Mouse (Mus musculus): Measurements from ENCODE around the gene En1. TPM values are rescaled to one million over a fixed set of nuclear protein-coding genes. Genes with fewer than 3 reads are reported as not detected.

Gene En1
- total and polyA plus RNA-seq, 2 experiments from 2014 or later = not detected

GRCm38 (mm10) chr1:120585481-120585880 is 16.7 kb upstream of the En1 start:
- DNase-seq (ENCODE audit: low spot score) (no peak), ATAC-seq (ENCODE audit: insufficient read depth, low read depth) (no peak)
- Histone ChIP-seq H3K4me3 (ENCODE audit: low read depth, low read length) (no peak overlapping the region), H3K27ac (ENCODE audit: low read depth) (no peak overlapping the region), H3K9me3 (replicated peaks; ENCODE audit: control insufficient read depth, low read length) (no peaks in the 10 kb centered on the region), H3K4me2 (ENCODE audit: low read depth, low read length) (no peak overlapping the region), H3K4me1 (ENCODE audit: control insufficient read depth, insufficient read depth) (no peaks in the 10 kb centered on the region), H3K36me3 (replicated peaks; ENCODE audit: control insufficient read depth, insufficient read depth, low read length) (no peaks in the 10 kb centered on the region), H3K27me3 (ENCODE audit: control insufficient read depth, insufficient read depth, low read length) (peaks cover 9% of the 10 kb centered on the region; the same call in 1 of the 2 replicates), H3K9ac (replicated peaks; ENCODE audit: low read depth, low read length) (no peak overlapping the region)
- TF ChIP-seq EP300 (IDR thresholded peaks at IDR 0.05; ENCODE audit: low read depth) (no peak), CTCF (IDR thresholded peaks at IDR 0.05; ENCODE audit: low read depth) (no peak)
- WGBS = 21% methylated on average over 2 of the region's 2 CpGs

- Histone ChIP-seq H3K9me3 (replicated peaks; ENCODE audit: control insufficient read depth, low read length) (no peaks in the 10 kb centered on the region), H3K27me3 (ENCODE audit: control insufficient read depth, insufficient read depth, low read length) (peaks cover 19% of the 10 kb centered on the region), H3K4me2 (ENCODE audit: low read depth, low read length) (no peak overlapping the region), H3K27ac (ENCODE audit: low read depth) (no peak overlapping the region), H3K4me1 (ENCODE audit: control insufficient read depth, insufficient read depth) (no peaks in the 10 kb centered on the region), H3K9ac (replicated peaks; ENCODE audit: low read depth, low read length) (no peak overlapping the region), H3K36me3 (replicated peaks; ENCODE audit: control insufficient read depth, insufficient read depth, low read length) (no peaks in the 10 kb centered on the region), H3K4me3 (ENCODE audit: low read depth, low read length) (no peak overlapping the region)
- DNase-seq (ENCODE audit: low spot score) (peak; percentile 66), ATAC-seq (ENCODE audit: insufficient read depth, low read depth) (no peak)
- 11% methylated on average over 7 of the region's 7 CpGs for WGBS
- TF ChIP-seq EP300 (IDR thresholded peaks at IDR 0.05; ENCODE audit: low read depth) (no peak), CTCF (IDR thresholded peaks at IDR 0.05; ENCODE audit: low read depth) (peak; percentile 93)
These were observed 15.6 kb upstream of the En1 start for GRCm38 (mm10) chr1:120586500-120587110.

- TF ChIP-seq EP300 (IDR thresholded peaks at IDR 0.05; ENCODE audit: low read depth) (no peak), CTCF (IDR thresholded peaks at IDR 0.05; ENCODE audit: low read depth) (no peak)
These were observed 14.8 kb upstream of the En1 start for GRCm38 (mm10) chr1:120587431-120587830.

GRCm38 (mm10) chr1:120587960-120588359 is 14.3 kb upstream of the En1 start:
- no peak overlapping the region for H3K4me3 ChIP-seq (ENCODE audit: low read depth, low read length)
- no peak overlapping the region for H3K4me2 ChIP-seq (ENCODE audit: low read depth, low read length)
- H3K27me3 ChIP-seq (ENCODE audit: control insufficient read depth, insufficient read depth, low read length) = peaks cover 32% of the 10 kb centered on the region
- H3K27ac ChIP-seq (ENCODE audit: low read depth) = no peak overlapping the region
- no peak for DNase-seq (ENCODE audit: low spot score)
- no peaks in the 10 kb centered on the region for H3K4me1 ChIP-seq (ENCODE audit: control insufficient read depth, insufficient read depth)
- H3K36me3 ChIP-seq (replicated peaks; ENCODE audit: control insufficient read depth, insufficient read depth, low read length) = no peaks in the 10 kb centered on the region
- 77% methylated on average over 4 of the region's 4 CpGs for WGBS
- no peak for TF ChIP-seq EP300 (IDR thresholded peaks at IDR 0.05; ENCODE audit: low read depth)
- TF ChIP-seq CTCF (IDR thresholded peaks at IDR 0.05; ENCODE audit: low read depth) = no peak
- H3K9ac ChIP-seq (replicated peaks; ENCODE audit: low read depth, low read length) = no peak overlapping the region
- ATAC-seq (ENCODE audit: insufficient read depth, low read depth) = no peak
- no peaks in the 10 kb centered on the region for H3K9me3 ChIP-seq (replicated peaks; ENCODE audit: control insufficient read depth, low read length)

More at GRCm38 (mm10) chr1:120587431-120587830, 14.8 kb upstream of the En1 start:
- Histone ChIP-seq H3K9ac (replicated peaks; ENCODE audit: low read depth, low read length) (no peak overlapping the region), H3K27ac (ENCODE audit: low read depth) (no peak overlapping the region), H3K4me1 (ENCODE audit: control insufficient read depth, insufficient read depth) (no peaks in the 10 kb centered on the region), H3K9me3 (replicated peaks; ENCODE audit: control insufficient read depth, low read length) (no peaks in the 10 kb centered on the region), H3K36me3 (replicated peaks; ENCODE audit: control insufficient read depth, insufficient read depth, low read length) (no peaks in the 10 kb centered on the region), H3K27me3 (ENCODE audit: control insufficient read depth, insufficient read depth, low read length) (peaks cover 27% of the 10 kb centered on the region), H3K4me2 (ENCODE audit: low read depth, low read length) (no peak overlapping the region), H3K4me3 (ENCODE audit: low read depth, low read length) (no peak overlapping the region)
- DNase-seq (ENCODE audit: low spot score) (no peak), ATAC-seq (ENCODE audit: insufficient read depth, low read depth) (no peak)
- 61% methylated on average over 10 of the region's 12 CpGs for WGBS

GRCm38 (mm10) chr1:120588362-120589027 is 13.7 kb upstream of the En1 start:
- no peaks in the 10 kb centered on the region for H3K36me3 ChIP-seq (replicated peaks; ENCODE audit: control insufficient read depth, insufficient read depth, low read length)
- ATAC-seq (ENCODE audit: insufficient read depth, low read depth) (no peak), DNase-seq (ENCODE audit: low spot score) (no peak)
- 67% methylated on average over 6 of the region's 6 CpGs for WGBS
- no peak overlapping the region for H3K4me2 ChIP-seq (ENCODE audit: low read depth, low read length)
- H3K4me1 ChIP-seq (ENCODE audit: control insufficient read depth, insufficient read depth) = no peaks in the 10 kb centered on the region
- H3K9ac ChIP-seq (replicated peaks; ENCODE audit: low read depth, low read length) = no peak overlapping the region
- peaks cover 37% of the 10 kb centered on the region for H3K27me3 ChIP-seq (ENCODE audit: control insufficient read depth, insufficient read depth, low read length)
- H3K9me3 ChIP-seq (replicated peaks; ENCODE audit: control insufficient read depth, low read length) = no peaks in the 10 kb centered on the region
- no peak for TF ChIP-seq EP300 (IDR thresholded peaks at IDR 0.05; ENCODE audit: low read depth)
- no peak overlapping the region for H3K27ac ChIP-seq (ENCODE audit: low read depth)
- H3K4me3 ChIP-seq (ENCODE audit: low read depth, low read length) = no peak overlapping the region

All from heart, postnatal 0 days (tissue).